Mouse (Mus musculus) kidney, postnatal 0 days (tissue): ENCODE data around the gene Dazap2. TPM values are rescaled to one million over a fixed set of nuclear protein-coding genes. Genes with fewer than 3 reads are reported as not detected.

ENCODE experiments used
- ATAC-seq: fragments of 200-750 bp; cut with Nextera tagmentation; replicated peaks from 2 replicates; pipeline ENCODE4 v1.8.0; 2017; ENCODE audit warnings: low read depth, moderate number of reproducible peaks, moderate TSS enrichment, moderate library complexity; ENCODE audit not compliant: low FRiP score
- DNase-seq: peaks from one replicate; pipeline ENCODE4 v3.0.0-alpha.2; 2016; ENCODE audit warnings: low spot score
- H3K27ac ChIP-seq: fragments of 300-500 bp; sonication (generic); 2 replicates; pipeline ENCODE4 v1.5.1; 2014; ENCODE audit warnings: mild to moderate bottlenecking
- H3K27me3 ChIP-seq: fragments of 300-500 bp; sonication (generic); 2 replicates; pipeline ENCODE4 v1.6.1; 2014; ENCODE audit warnings: low read length, mixed read lengths; ENCODE audit not compliant: insufficient read depth
- H3K36me3 ChIP-seq: fragments of 300-500 bp; sonication (generic); 2 replicates; pipeline ENCODE4 v1.6.1; 2014; ENCODE audit warnings: low read length, mixed read lengths; ENCODE audit not compliant: insufficient read depth
- H3K4me1 ChIP-seq: fragments of 300-500 bp; sonication (generic); replicated peaks from 2 replicates; pipeline ENCODE4 v1.6.1; 2014; ENCODE audit warnings: antibody characterized with exemption, low read length, mixed read lengths; ENCODE audit not compliant: insufficient read depth
- H3K4me2 ChIP-seq: fragments of 300-500 bp; sonication (generic); 2 replicates; pipeline ENCODE4 v1.6.1; 2014; ENCODE audit warnings: mild to moderate bottlenecking, low read length, moderate library complexity, mixed read lengths
- H3K4me3 ChIP-seq: fragments of 300-500 bp; sonication (generic); replicated peaks from 2 replicates; pipeline ENCODE4 v1.5.1; 2014; ENCODE audit warnings: low read depth, low read length
- H3K9ac ChIP-seq: fragments of 300-500 bp; sonication (generic); 2 replicates; pipeline ENCODE4 v1.6.1; 2014; ENCODE audit warnings: low read depth, low read length
- H3K9me3 ChIP-seq: fragments of 300-500 bp; sonication (generic); replicated peaks from 2 replicates; pipeline ENCODE4 v1.6.1; 2016; ENCODE audit warnings: low read length, inconsistent platforms, mixed read lengths
- CTCF ChIP-seq: IDR thresholded peaks from 2 replicates; pipeline ENCODE4 v1.5.1; 2016; ENCODE audit warnings: antibody characterized with exemption, low read depth, mild to moderate bottlenecking, moderate library complexity
- WGBS: fragments of 180-500 bp; shearing (Covaris S2); extraction: QIAGEN DNeasy Blood & Tissue Kit; methylation state at CpG from one replicate; pipeline ENCODE4 v1.1.7; 2014; 5-methylcytosine and 5-hydroxymethylcytosine counted together
- polyA plus RNA-seq: library from polyadenylated mRNA; unstranded; fragments of >200 nt; fragmentation: Nextera tagmentation; extraction: Ambion mirVana; gene quantifications from 2 replicates; pipeline ENCODE4 v1.2.1, GENCODE M21; 2015

Dazap2 gene
- polyA plus RNA-seq, 1 experiment from 2014 or later, result 349 TPM

GRCm38 (mm10) chr15:100651610-100652009 lies 36.5 kb downstream of the Dazap2 start:
- ATAC-seq (no peak), DNase-seq (no peak)
- Histone ChIP-seq H3K4me3 (no peak overlapping the region), H3K27me3 (no peaks in the 10 kb centered on the region), H3K36me3 (no peaks in the 10 kb centered on the region), H3K4me1 (no peaks in the 10 kb centered on the region), H3K4me2 (no peak overlapping the region), H3K27ac (no peak overlapping the region), H3K9me3 (no peaks in the 10 kb centered on the region), H3K9ac (no peak overlapping the region)
- WGBS, result 72% methylated on average over 9 of the region's 9 CpGs
- TF ChIP-seq CTCF, result no peak

GRCm38 (mm10) chr15:100654271-100654670 lies 39.1 kb downstream of the Dazap2 start:
- Histone ChIP-seq H3K4me1 (no peaks in the 10 kb centered on the region), H3K36me3 (no peaks in the 10 kb centered on the region), H3K4me2 (no peak overlapping the region), H3K4me3 (no peak overlapping the region), H3K9me3 (no peaks in the 10 kb centered on the region), H3K27me3 (no peaks in the 10 kb centered on the region), H3K27ac (no peak overlapping the region), H3K9ac (no peak overlapping the region)
- ATAC-seq (no peak), DNase-seq (no peak)
- TF ChIP-seq CTCF, result no peak
- 74% methylated on average over 1 of the region's 1 CpGs for WGBS

GRCm38 (mm10) chr15:100655201-100655600 lies 40.1 kb downstream of the Dazap2 start:
- no peaks in the 10 kb centered on the region for H3K4me1 ChIP-seq
- no peak for TF ChIP-seq CTCF
- H3K27ac ChIP-seq, result no peak overlapping the region
- no peaks in the 10 kb centered on the region for H3K36me3 ChIP-seq
- DNase-seq (no peak), ATAC-seq (no peak)
- 90% methylated on average over 5 of the region's 5 CpGs for WGBS
- no peaks in the 10 kb centered on the region for H3K27me3 ChIP-seq
- no peak overlapping the region for H3K4me2 ChIP-seq
- H3K9ac ChIP-seq, result no peak overlapping the region
- H3K9me3 ChIP-seq, result no peaks in the 10 kb centered on the region
- H3K4me3 ChIP-seq, result no peak overlapping the region

GRCm38 (mm10) chr15:100660306-100660705 lies 45.2 kb downstream of the Dazap2 start:
- WGBS, result 85% methylated on average over 9 of the region's 9 CpGs
- TF ChIP-seq CTCF, result no peak
- no peaks in the 10 kb centered on the region for H3K36me3 ChIP-seq
- no peaks in the 10 kb centered on the region for H3K27me3 ChIP-seq
- H3K4me2 ChIP-seq, result no peak overlapping the region
- ATAC-seq (no peak), DNase-seq (no peak)
- no peak overlapping the region for H3K27ac ChIP-seq
- H3K9ac ChIP-seq, result no peak overlapping the region
- no peaks in the 10 kb centered on the region for H3K9me3 ChIP-seq
- no peak overlapping the region for H3K4me3 ChIP-seq
- no peaks in the 10 kb centered on the region for H3K4me1 ChIP-seq

- ATAC-seq (no peak), DNase-seq (no peak)
- Histone ChIP-seq H3K4me2 (no peak overlapping the region), H3K9me3 (no peaks in the 10 kb centered on the region), H3K27me3 (no peaks in the 10 kb centered on the region), H3K27ac (no peak overlapping the region), H3K9ac (no peak overlapping the region), H3K4me1 (no peaks in the 10 kb centered on the region), H3K4me3 (no peak overlapping the region), H3K36me3 (no peaks in the 10 kb centered on the region)
- no peak for TF ChIP-seq CTCF
- WGBS, result 91% methylated on average over 5 of the region's 5 CpGs
Measured at GRCm38 (mm10) chr15:100660805-100661204, 45.7 kb downstream of the Dazap2 start.

GRCm38 (mm10) chr15:100664813-100665274 lies 49.7 kb downstream of the Dazap2 start:
- H3K4me2 ChIP-seq, result no peak overlapping the region
- H3K4me3 ChIP-seq, result no peak overlapping the region
- H3K27me3 ChIP-seq, result no peaks in the 10 kb centered on the region
- no peaks in the 10 kb centered on the region for H3K36me3 ChIP-seq
- no peak for DNase-seq
- no peak overlapping the region for H3K9ac ChIP-seq
- ATAC-seq, result no peak
- H3K9me3 ChIP-seq, result no peaks in the 10 kb centered on the region
- TF ChIP-seq CTCF, result no peak
- H3K27ac ChIP-seq, result no peak overlapping the region
- no peaks in the 10 kb centered on the region for H3K4me1 ChIP-seq
- 80% methylated on average over 9 of the region's 9 CpGs for whole genome bisulfite sequencing
